17 mouse cellular contexts compared by ENCODE assay signal in the genomic region with DNA sequence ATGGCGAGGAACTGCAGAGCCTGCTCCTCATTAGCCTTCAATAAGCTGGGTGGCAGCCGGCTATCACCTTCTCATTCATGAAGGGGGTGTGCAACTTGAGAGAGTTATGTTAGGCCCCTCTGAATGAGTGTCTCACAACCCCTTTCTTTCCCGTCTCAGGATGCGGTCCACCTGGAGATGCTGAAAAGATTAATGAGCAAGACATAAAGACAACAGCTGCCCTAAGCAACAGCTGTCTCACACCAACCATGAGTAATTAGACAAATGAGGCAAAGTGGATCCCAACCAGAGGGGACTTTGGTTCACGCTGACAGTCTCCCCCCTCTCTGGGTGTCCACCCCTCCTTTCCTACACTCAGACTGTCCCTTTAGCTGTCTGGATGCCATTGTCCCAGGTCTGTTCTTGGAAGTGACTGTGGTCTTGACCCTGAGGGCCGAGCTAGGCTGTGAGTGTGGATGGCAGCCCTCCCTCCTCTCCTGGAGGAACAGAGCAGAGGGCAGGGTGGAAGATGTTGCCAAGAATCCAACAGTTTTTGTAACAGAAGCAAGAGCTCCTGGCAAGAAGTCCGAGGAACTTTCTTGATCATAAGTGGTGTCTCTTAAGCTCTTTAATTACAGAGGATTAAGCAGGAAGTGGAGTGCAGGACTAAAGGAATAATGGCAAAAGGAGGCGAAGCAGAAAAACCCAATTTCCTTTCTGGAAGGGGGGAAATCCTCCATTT.
A peak's percentile ranks its signal among the peaks of the same experiment; 100 is the strongest.
DNase-seq lines count a peak whose midpoint lies in the region; ATAC-seq and TF ChIP-seq lines count a peak whose summit lies in the region.
"Had no signal": no experiment of that assay in that cellular context is flagged by ENCODE, and none has a peak within 500 bp of the region (broad histone marks: within the 10 kb centered on the region; RNA-seq: fewer than 3 reads in every experiment).

No protein-coding gene starts in this region.

- H3K27ac ChIP-seq in hindbrain, embryonic 11.5 days (ENCODE audit: low read depth, low read length): no peak overlapping the region
- H3K27ac ChIP-seq in hindbrain, embryonic 10.5 days: no peak overlapping the region
- no peak overlapping the region; the same call in 1 of the 2 replicates for H3K27ac ChIP-seq in midbrain, postnatal 0 days (ENCODE audit: low read depth, low read length)
- H3K27ac ChIP-seq in midbrain, embryonic 16.5 days (ENCODE audit: low read length): no peak overlapping the region
- H3K27ac ChIP-seq in hindbrain, embryonic 16.5 days (ENCODE audit: low read depth, low read length): no peak overlapping the region
- H3K27ac ChIP-seq: layer of hippocampus, adult 2 months; stomach, embryonic 15.5 days had no signal

- no peaks in the 10 kb centered on the region for H3K9me3 ChIP-seq in hindbrain, embryonic 11.5 days (ENCODE audit: control insufficient read depth, low read length)
- no peaks in the 10 kb centered on the region for H3K9me3 ChIP-seq in hindbrain, embryonic 10.5 days
- no peaks in the 10 kb centered on the region for H3K9me3 ChIP-seq in midbrain, postnatal 0 days (ENCODE audit: low read length)
- H3K9me3 ChIP-seq in midbrain, embryonic 16.5 days (replicated peaks; ENCODE audit: control insufficient read depth, low read length, poor library complexity, severe bottlenecking): no peaks in the 10 kb centered on the region
- H3K9me3 ChIP-seq in hindbrain, embryonic 16.5 days (ENCODE audit: control insufficient read depth, low read length): no peaks in the 10 kb centered on the region
- H3K9me3 ChIP-seq: stomach, embryonic 15.5 days had no signal

- no peak overlapping the region; the same call in 1 of the 2 replicates for H3K4me2 ChIP-seq in hindbrain, embryonic 11.5 days (replicated peaks; ENCODE audit: low read depth, low read length)
- no peak overlapping the region for H3K4me2 ChIP-seq in midbrain, postnatal 0 days (ENCODE audit: low read depth, low read length, poor library complexity, severe bottlenecking)
- H3K4me2 ChIP-seq in midbrain, embryonic 16.5 days (ENCODE audit: low read length): no peak overlapping the region
- no peak overlapping the region for H3K4me2 ChIP-seq in hindbrain, embryonic 16.5 days (ENCODE audit: low read length)
- H3K4me2 ChIP-seq: stomach, embryonic 15.5 days had no signal

- 61% methylated on average over 8 of the region's 8 CpGs for WGBS in hindbrain, embryonic 11.5 days
- WGBS in hindbrain, embryonic 10.5 days: 75% methylated on average over 8 of the region's 8 CpGs
- 52% methylated on average over 8 of the region's 8 CpGs for WGBS in midbrain, postnatal 0 days
- 47% methylated on average over 8 of the region's 8 CpGs for WGBS in midbrain, embryonic 16.5 days
- 51% methylated on average over 8 of the region's 8 CpGs for WGBS in hindbrain, embryonic 16.5 days

- no peaks in the 10 kb centered on the region for H3K36me3 ChIP-seq in hindbrain, embryonic 11.5 days (ENCODE audit: control insufficient read depth, insufficient read depth, low read length)
- no peaks in the 10 kb centered on the region for H3K36me3 ChIP-seq in hindbrain, embryonic 10.5 days
- no peaks in the 10 kb centered on the region for H3K36me3 ChIP-seq in midbrain, postnatal 0 days (ENCODE audit: insufficient read depth, low read length)
- H3K36me3 ChIP-seq in midbrain, embryonic 16.5 days (ENCODE audit: control insufficient read depth, insufficient read depth, low read length): no peaks in the 10 kb centered on the region
- H3K36me3 ChIP-seq in hindbrain, embryonic 16.5 days (ENCODE audit: control insufficient read depth, insufficient read depth, low read length): no peaks in the 10 kb centered on the region
- H3K36me3 ChIP-seq: stomach, embryonic 15.5 days had no signal

- TF ChIP-seq CTCF in midbrain, postnatal 0 days (IDR thresholded peaks at IDR 0.05): no peak

- no peaks in the 10 kb centered on the region; the same call in 1 of the 2 replicates for H3K27me3 ChIP-seq in hindbrain, embryonic 11.5 days (ENCODE audit: control insufficient read depth, insufficient read depth, low read length)
- H3K27me3 ChIP-seq in hindbrain, embryonic 10.5 days (ENCODE audit: insufficient read depth, poor library complexity, severe bottlenecking): no peaks in the 10 kb centered on the region
- H3K27me3 ChIP-seq in midbrain, postnatal 0 days (ENCODE audit: insufficient read depth, low read length): no peaks in the 10 kb centered on the region
- H3K27me3 ChIP-seq in midbrain, embryonic 16.5 days (ENCODE audit: control insufficient read depth, insufficient read depth, low read depth, low read length): no peaks in the 10 kb centered on the region
- H3K27me3 ChIP-seq in hindbrain, embryonic 16.5 days (replicated peaks; ENCODE audit: control insufficient read depth, insufficient read depth, low read length): no peaks in the 10 kb centered on the region
- H3K27me3 ChIP-seq: stomach, embryonic 15.5 days had no signal

- peak; percentile 35; the same call in 1 of the 2 replicates for ATAC-seq in hindbrain, embryonic 11.5 days (ENCODE audit: low FRiP score)
- no peak for ATAC-seq in midbrain, postnatal 0 days (ENCODE audit: low FRiP score)
- ATAC-seq in midbrain, embryonic 16.5 days: no peak
- peak; percentile 31; the same call in 1 of the 2 replicates for ATAC-seq in hindbrain, embryonic 16.5 days
- ATAC-seq: intestine, embryonic 16.5 days had no signal

- H3K4me1 ChIP-seq in hindbrain, embryonic 11.5 days (replicated peaks; ENCODE audit: control insufficient read depth, insufficient read depth, low read length): no peaks in the 10 kb centered on the region
- H3K4me1 ChIP-seq in hindbrain, embryonic 10.5 days (replicated peaks): peaks cover 5% of the 10 kb centered on the region; the same call in 1 of the 2 replicates
- peaks cover 7% of the 10 kb centered on the region; the same call in 1 of the 2 replicates for H3K4me1 ChIP-seq in midbrain, postnatal 0 days (ENCODE audit: insufficient read depth, low read length)
- H3K4me1 ChIP-seq in midbrain, embryonic 16.5 days (ENCODE audit: control insufficient read depth, insufficient read depth, low read length): peaks cover 15% of the 10 kb centered on the region
- H3K4me1 ChIP-seq in hindbrain, embryonic 16.5 days (ENCODE audit: control insufficient read depth, insufficient read depth, low read depth, low read length): peaks cover 6% of the 10 kb centered on the region

- H3K4me3 ChIP-seq in hindbrain, embryonic 11.5 days (ENCODE audit: low read depth, low read length): no peak overlapping the region
- H3K4me3 ChIP-seq in hindbrain, embryonic 10.5 days: no peak overlapping the region
- no peak overlapping the region for H3K4me3 ChIP-seq in midbrain, postnatal 0 days (ENCODE audit: low read depth, low read length)
- no peak overlapping the region for H3K4me3 ChIP-seq in midbrain, embryonic 16.5 days (ENCODE audit: low read depth, low read length)
- H3K4me3 ChIP-seq in hindbrain, embryonic 16.5 days (ENCODE audit: low read length): no peak overlapping the region
- H3K4me3 ChIP-seq: layer of hippocampus, adult 2 months; stomach, embryonic 15.5 days had no signal

- no peak overlapping the region for H3K9ac ChIP-seq in hindbrain, embryonic 11.5 days (ENCODE audit: low read depth, low read length)
- H3K9ac ChIP-seq in midbrain, postnatal 0 days (replicated peaks; ENCODE audit: low read length, poor library complexity, severe bottlenecking): no peak overlapping the region
- no peak overlapping the region for H3K9ac ChIP-seq in midbrain, embryonic 16.5 days (ENCODE audit: low read depth, low read length)
- H3K9ac ChIP-seq in hindbrain, embryonic 16.5 days (ENCODE audit: low read depth, low read length): no peak overlapping the region
- H3K9ac ChIP-seq: stomach, embryonic 15.5 days had no signal

- peak; percentile 25 for DNase-seq in hindbrain, embryonic 11.5 days (ENCODE audit: low spot score)
- no peak for DNase-seq in hindbrain, embryonic 10.5 days (ENCODE audit: low spot score)
- DNase-seq in midbrain, postnatal 0 days (ENCODE audit: low spot score): peak; percentile 18
- DNase-seq in frontal cortex, postnatal 10 days (ENCODE audit: low spot score in 2 of 2): no peak
- DNase-seq in cerebellum, postnatal 4 days (ENCODE audit: low spot score in 2 of 2): no peak
- DNase-seq: adrenal gland, adult 8-10 months; B cell, adult 2 months; cerebellum, adult 8-10 months; heart, postnatal 10 days; liver; lung, adult 2 months; thymus, postnatal 4 days had no signal

Comparison
In these comparisons a context has a peak if more than half of its experiments do, and no peak if none do; other contexts are left out.
1. DNase-seq: peak in hindbrain, embryonic 11.5 days (single experiment) and midbrain, postnatal 0 days (single experiment); none in hindbrain, embryonic 10.5 days (single experiment), frontal cortex, postnatal 10 days (0 of 2) and cerebellum, postnatal 4 days (0 of 2).
2. ATAC-seq: peak in hindbrain, embryonic 11.5 days (single experiment) and hindbrain, embryonic 16.5 days (single experiment); none in midbrain, postnatal 0 days (single experiment) and midbrain, embryonic 16.5 days (single experiment).